ENCODE assay signal across 9 mouse cellular contexts in the genomic region with DNA sequence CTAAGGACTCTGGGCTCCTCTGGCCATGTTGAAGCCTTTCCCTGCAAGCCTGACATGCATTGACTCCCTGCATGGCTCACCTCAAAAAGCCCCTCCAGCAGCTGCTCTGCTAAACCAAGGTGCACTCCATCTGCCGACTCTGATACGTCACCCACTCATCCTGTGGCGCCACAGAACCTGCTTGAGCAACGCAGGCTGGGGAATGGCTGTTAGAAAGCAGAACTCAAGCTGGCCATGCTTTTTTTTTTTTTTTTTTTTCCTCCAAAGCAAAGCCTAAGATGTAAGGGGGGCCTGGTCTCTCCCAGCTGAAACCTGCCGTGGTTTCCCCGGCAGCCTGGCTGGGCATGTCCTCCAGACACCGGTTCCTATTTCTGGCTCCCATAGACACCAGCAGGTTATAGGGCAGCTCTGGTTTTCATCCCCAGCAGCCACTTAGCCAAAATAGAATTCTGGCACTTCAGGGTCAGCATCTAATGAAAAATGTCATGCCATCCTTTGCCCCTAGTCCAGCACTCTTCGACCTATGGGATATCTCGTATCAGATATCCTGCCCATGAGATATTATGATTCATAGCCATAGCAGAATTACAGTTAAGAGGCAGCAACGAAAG. TPM values are rescaled to one million over a fixed set of nuclear protein-coding genes. Genes with fewer than 3 reads are reported as not detected.
DNase-seq lines count a peak whose midpoint lies in the region; ATAC-seq and TF ChIP-seq lines count a peak whose summit lies in the region.
"Had no signal": no experiment of that assay in that cellular context is flagged by ENCODE, and none has a peak within 500 bp of the region (broad histone marks: within the 10 kb centered on the region; RNA-seq: fewer than 3 reads in every experiment).

No protein-coding gene starts in this region.

- H3K27ac ChIP-seq in midbrain, embryonic 10.5 days (replicated peaks): peak overlapping the region; percentile 94; the same call in 1 of the 2 replicates
- no peak overlapping the region for H3K27ac ChIP-seq in midbrain, postnatal 0 days (ENCODE audit: low read depth, low read length)
- H3K27ac ChIP-seq in forebrain, embryonic 15.5 days (replicated peaks): peak overlapping the region; percentile 79; the same call in 1 of the 2 replicates
- peak overlapping the region; percentile 79; the same call in 1 of the 2 replicates for H3K27ac ChIP-seq in midbrain, embryonic 16.5 days (ENCODE audit: low read length)

- ATAC-seq in midbrain, postnatal 0 days (ENCODE audit: low FRiP score): no peak
- no peak for ATAC-seq in forebrain, embryonic 15.5 days (replicated peaks)
- ATAC-seq in midbrain, embryonic 16.5 days: no peak

- no peaks in the 10 kb centered on the region for H3K9me3 ChIP-seq in midbrain, embryonic 10.5 days (replicated peaks)
- no peaks in the 10 kb centered on the region for H3K9me3 ChIP-seq in midbrain, postnatal 0 days (ENCODE audit: low read length)
- H3K9me3 ChIP-seq in forebrain, embryonic 15.5 days: no peaks in the 10 kb centered on the region
- H3K9me3 ChIP-seq in midbrain, embryonic 16.5 days (replicated peaks; ENCODE audit: control insufficient read depth, low read length, poor library complexity, severe bottlenecking): no peaks in the 10 kb centered on the region

- H3K9ac ChIP-seq in midbrain, postnatal 0 days (replicated peaks; ENCODE audit: low read length, poor library complexity, severe bottlenecking): no peak overlapping the region
- H3K9ac ChIP-seq in forebrain, embryonic 15.5 days (replicated peaks): 0 out of 2 replicates have a peak overlapping the region, but pooled peaks have one; percentile 76
- no peak overlapping the region; the same call in 1 of the 2 replicates for H3K9ac ChIP-seq in midbrain, embryonic 16.5 days (ENCODE audit: low read depth, low read length)

- H3K4me3 ChIP-seq in midbrain, embryonic 10.5 days: peak overlapping the region; percentile 90; the same call in 1 of the 2 replicates
- H3K4me3 ChIP-seq in midbrain, postnatal 0 days (ENCODE audit: low read depth, low read length): no peak overlapping the region
- H3K4me3 ChIP-seq in forebrain, embryonic 15.5 days: no peak overlapping the region
- no peak overlapping the region for H3K4me3 ChIP-seq in midbrain, embryonic 16.5 days (ENCODE audit: low read depth, low read length)

- H3K36me3 ChIP-seq in midbrain, embryonic 10.5 days: no peaks in the 10 kb centered on the region
- peaks cover 21% of the 10 kb centered on the region for H3K36me3 ChIP-seq in midbrain, postnatal 0 days (ENCODE audit: insufficient read depth, low read length)
- no peaks in the 10 kb centered on the region for H3K36me3 ChIP-seq in forebrain, embryonic 15.5 days
- peaks cover 3% of the 10 kb centered on the region; the same call in 1 of the 2 replicates for H3K36me3 ChIP-seq in midbrain, embryonic 16.5 days (ENCODE audit: control insufficient read depth, insufficient read depth, low read length)

- H3K27me3 ChIP-seq in midbrain, embryonic 10.5 days (ENCODE audit: low read depth, poor library complexity, severe bottlenecking): peaks cover 19% of the 10 kb centered on the region
- no peaks in the 10 kb centered on the region for H3K27me3 ChIP-seq in midbrain, postnatal 0 days (ENCODE audit: insufficient read depth, low read length)
- no peaks in the 10 kb centered on the region for H3K27me3 ChIP-seq in forebrain, embryonic 15.5 days
- no peaks in the 10 kb centered on the region for H3K27me3 ChIP-seq in midbrain, embryonic 16.5 days (ENCODE audit: control insufficient read depth, insufficient read depth, low read depth, low read length)

- intact Hi-C loops in heart, postnatal 10 days (cut with DNase I): no loop called here

- H3K4me2 ChIP-seq in midbrain, postnatal 0 days (ENCODE audit: low read depth, low read length, poor library complexity, severe bottlenecking): no peak overlapping the region
- no peak overlapping the region for H3K4me2 ChIP-seq in forebrain, embryonic 15.5 days (replicated peaks)
- H3K4me2 ChIP-seq in midbrain, embryonic 16.5 days (ENCODE audit: low read length): no peak overlapping the region

- DNase-seq in midbrain, embryonic 10.5 days (ENCODE audit: low spot score): no peak
- DNase-seq in midbrain, postnatal 0 days (ENCODE audit: low spot score): no peak
- DNase-seq in heart, postnatal 10 days: peak; percentile 68 to 76
- no peak for DNase-seq in frontal cortex, adult 2 months (ENCODE audit: extremely low spot score in 1 of 2, low spot score in 1 of 2)
- no peak for DNase-seq in kidney, postnatal 14 days
- DNase-seq: cerebellum, adult 18-20 months had no signal

- H3K4me1 ChIP-seq in midbrain, embryonic 10.5 days: peaks cover 45% of the 10 kb centered on the region
- H3K4me1 ChIP-seq in midbrain, postnatal 0 days (ENCODE audit: insufficient read depth, low read length): peaks cover 16% of the 10 kb centered on the region
- H3K4me1 ChIP-seq in forebrain, embryonic 15.5 days: peaks cover 36% of the 10 kb centered on the region
- H3K4me1 ChIP-seq in midbrain, embryonic 16.5 days (ENCODE audit: control insufficient read depth, insufficient read depth, low read length): peaks cover 29% of the 10 kb centered on the region

- no peak for TF ChIP-seq CTCF in midbrain, postnatal 0 days (IDR thresholded peaks at IDR 0.05)

- WGBS in midbrain, embryonic 10.5 days: 89% methylated on average over 10 of the region's 10 CpGs
- 86% methylated on average over 10 of the region's 10 CpGs for WGBS in midbrain, postnatal 0 days
- WGBS in forebrain, embryonic 15.5 days: 84% methylated on average over 10 of the region's 10 CpGs
- 86% methylated on average over 10 of the region's 10 CpGs for WGBS in midbrain, embryonic 16.5 days

RNA-seq across cellular contexts. Expression of gene Trabd, which starts 0.8 kb away (rescaled TPM):
- 53.6 and 53.7 TPM in 2 replicates for polyA plus RNA-seq in midbrain, embryonic 10.5 days (2016; fragmentation: Nextera tagmentation; extraction: Ambion mirVana)
- 32.9 and 48.6 TPM in 2 replicates for total RNA-seq in midbrain, postnatal 0 days (2014; rRNA removed)
- 21.6 and 23.6 TPM in 2 replicates for polyA plus RNA-seq in midbrain, postnatal 0 days (2015; fragmentation: Nextera tagmentation; extraction: Ambion mirVana)
- 39.3 and 39.9 TPM in 2 replicates for polyA plus RNA-seq in forebrain, embryonic 15.5 days (2015; fragmentation: Nextera tagmentation; extraction: Ambion mirVana)
- total RNA-seq in heart, postnatal 10 days (2021): 10 to 100 TPM; 42.8 to 47.3 TPM
- 36.8 and 39.9 TPM in 2 replicates for polyA plus RNA-seq in midbrain, embryonic 16.5 days (2015; fragmentation: Nextera tagmentation; extraction: Ambion mirVana)
- polyA plus RNA-seq in frontal cortex, adult 2 months (2012; rRNA removed): 24.3 and 25.8 TPM in 2 replicates

RNA-seq across cellular contexts. Expression of gene Panx2, which starts 14.6 kb away (rescaled TPM):
- polyA plus RNA-seq in midbrain, embryonic 10.5 days (2016; fragmentation: Nextera tagmentation; extraction: Ambion mirVana): 0.28 and 0.47 TPM in 2 replicates
- total RNA-seq in midbrain, postnatal 0 days (2014; rRNA removed): 14.4 and 16.4 TPM in 2 replicates
- 9.3 and 13.3 TPM in 2 replicates for polyA plus RNA-seq in midbrain, postnatal 0 days (2015; fragmentation: Nextera tagmentation; extraction: Ambion mirVana)
- 3.6 and 4.6 TPM in 2 replicates for polyA plus RNA-seq in forebrain, embryonic 15.5 days (2015; fragmentation: Nextera tagmentation; extraction: Ambion mirVana)
- total RNA-seq in heart, postnatal 10 days (2021): 1 to 10 TPM; 1.1 to 1.2 TPM
- polyA plus RNA-seq in midbrain, embryonic 16.5 days (2015; fragmentation: Nextera tagmentation; extraction: Ambion mirVana): 7.5 and 9.5 TPM in 2 replicates
- 91.8 and 100 TPM in 2 replicates for polyA plus RNA-seq in frontal cortex, adult 2 months (2012; rRNA removed)
- polyA plus RNA-seq: liver, embryonic 16.5 days had no signal

RNA-seq across cellular contexts. Expression of gene Selenoo, which starts 14.8 kb away (rescaled TPM):
- 16.2 and 19.3 TPM in 2 replicates for polyA plus RNA-seq in midbrain, embryonic 10.5 days (2016; fragmentation: Nextera tagmentation; extraction: Ambion mirVana)
- total RNA-seq in midbrain, postnatal 0 days (2014; rRNA removed): 42.3 and 50.0 TPM in 2 replicates
- polyA plus RNA-seq in midbrain, postnatal 0 days (2015; fragmentation: Nextera tagmentation; extraction: Ambion mirVana): 19.0 and 19.4 TPM in 2 replicates
- polyA plus RNA-seq in forebrain, embryonic 15.5 days (2015; fragmentation: Nextera tagmentation; extraction: Ambion mirVana): 25.0 and 26.0 TPM in 2 replicates
- 10 to 100 TPM; 10.5 to 13.0 TPM for total RNA-seq in heart, postnatal 10 days (2021)
- polyA plus RNA-seq in midbrain, embryonic 16.5 days (2015; fragmentation: Nextera tagmentation; extraction: Ambion mirVana): 17.8 and 19.1 TPM in 2 replicates
- polyA plus RNA-seq in frontal cortex, adult 2 months (2012; rRNA removed): 33.1 and 38.3 TPM in 2 replicates

RNA-seq across cellular contexts. Expression of gene Tubgcp6, which starts 48.8 kb away (rescaled TPM):
- polyA plus RNA-seq in midbrain, embryonic 10.5 days (2016; fragmentation: Nextera tagmentation; extraction: Ambion mirVana): 24.7 and 25.6 TPM in 2 replicates
- 46.1 and 68.0 TPM in 2 replicates for total RNA-seq in midbrain, postnatal 0 days (2014; rRNA removed)
- polyA plus RNA-seq in midbrain, postnatal 0 days (2015; fragmentation: Nextera tagmentation; extraction: Ambion mirVana): 10.8 and 11.0 TPM in 2 replicates
- polyA plus RNA-seq in forebrain, embryonic 15.5 days (2015; fragmentation: Nextera tagmentation; extraction: Ambion mirVana): 17.5 and 17.7 TPM in 2 replicates
- total RNA-seq in heart, postnatal 10 days (2021): 10 to 100 TPM; 13.7 to 13.9 TPM
- polyA plus RNA-seq in midbrain, embryonic 16.5 days (2015; fragmentation: Nextera tagmentation; extraction: Ambion mirVana): 18.5 and 19.1 TPM in 2 replicates
- polyA plus RNA-seq in frontal cortex, adult 2 months (2012; rRNA removed): 37.4 and 39.8 TPM in 2 replicates

RNA-seq across cellular contexts. Expression of gene Hdac10, which starts 54.4 kb away (rescaled TPM):
- 18.7 and 20.3 TPM in 2 replicates for polyA plus RNA-seq in midbrain, embryonic 10.5 days (2016; fragmentation: Nextera tagmentation; extraction: Ambion mirVana)
- total RNA-seq in midbrain, postnatal 0 days (2014; rRNA removed): 24.4 and 26.4 TPM in 2 replicates
- 24.5 and 25.6 TPM in 2 replicates for polyA plus RNA-seq in midbrain, postnatal 0 days (2015; fragmentation: Nextera tagmentation; extraction: Ambion mirVana)
- polyA plus RNA-seq in forebrain, embryonic 15.5 days (2015; fragmentation: Nextera tagmentation; extraction: Ambion mirVana): 31.5 and 38.6 TPM in 2 replicates
- total RNA-seq in heart, postnatal 10 days (2021): 1 to 10 TPM; 8.3 to 9.1 TPM
- 30.6 and 31.0 TPM in 2 replicates for polyA plus RNA-seq in midbrain, embryonic 16.5 days (2015; fragmentation: Nextera tagmentation; extraction: Ambion mirVana)
- 24.9 and 28.9 TPM in 2 replicates for polyA plus RNA-seq in frontal cortex, adult 2 months (2012; rRNA removed)

Comparison
In these comparisons a context has a peak if more than half of its experiments do, and no peak if none do; other contexts are left out.
1. DNase-seq: peak in heart, postnatal 10 days (2 of 2); none in midbrain, embryonic 10.5 days (single experiment), midbrain, postnatal 0 days (single experiment), frontal cortex, adult 2 months (0 of 2) and kidney, postnatal 14 days (single experiment).